Mouse (Mus musculus) neural tube, embryonic 15.5 days (tissue): ENCODE results near the gene Daam1. TPM values are rescaled to one million over a fixed set of nuclear protein-coding genes. Genes with fewer than 3 reads are reported as not detected.
A peak's percentile ranks its signal among the peaks of the same experiment; 100 is the strongest.

Experiments
- ATAC-seq: fragments of 200-750 bp; cut with Nextera tagmentation; 2 replicates; pipeline ENCODE4 v1.8.0; 2017; ENCODE audit warnings: mild to moderate bottlenecking, moderate TSS enrichment, moderate library complexity; ENCODE audit not compliant: low FRiP score
- H3K27ac ChIP-seq: fragments of 300-500 bp; sonication (generic); replicated peaks from 2 replicates; pipeline ENCODE4 v1.5.1; 2015; ENCODE audit warnings: mild to moderate bottlenecking, inconsistent platforms
- H3K27me3 ChIP-seq: fragments of 300-500 bp; sonication (generic); replicated peaks from 2 replicates; pipeline ENCODE4 v1.6.1; 2015; ENCODE audit warnings: inconsistent platforms
- H3K36me3 ChIP-seq: fragments of 300-500 bp; sonication (generic); 2 replicates; pipeline ENCODE4 v1.6.1; 2015; ENCODE audit warnings: inconsistent platforms
- H3K4me1 ChIP-seq: fragments of 300-500 bp; sonication (generic); 2 replicates; pipeline ENCODE4 v1.6.1; 2015; ENCODE audit warnings: inconsistent platforms
- H3K4me2 ChIP-seq: fragments of 300-500 bp; sonication (generic); 2 replicates; pipeline ENCODE4 v1.6.1; 2015; ENCODE audit warnings: inconsistent platforms, mild to moderate bottlenecking, moderate library complexity
- H3K4me3 ChIP-seq: fragments of 300-500 bp; sonication (generic); replicated peaks from 2 replicates; pipeline ENCODE4 v1.5.1; 2015; ENCODE audit warnings: mild to moderate bottlenecking, inconsistent platforms
- H3K9ac ChIP-seq: fragments of 300-500 bp; sonication (generic); replicated peaks from 2 replicates; pipeline ENCODE4 v1.6.1; 2015; ENCODE audit warnings: mild to moderate bottlenecking, inconsistent platforms
- H3K9me3 ChIP-seq: fragments of 300-500 bp; sonication (generic); replicated peaks from 2 replicates; pipeline ENCODE4 v1.6.1; 2016; ENCODE audit warnings: inconsistent platforms
- WGBS: fragments of 180-500 bp; shearing (Covaris S2); methylation state at CpG from one replicate; pipeline ENCODE4 v1.1.7; 2015; ENCODE audit warnings: mixed read lengths; 5-methylcytosine and 5-hydroxymethylcytosine counted together
- polyA plus RNA-seq: library from polyadenylated mRNA; unstranded; fragments of >200 nt; fragmentation: Nextera tagmentation; extraction: Ambion mirVana; gene quantifications from 2 replicates; pipeline ENCODE4 v1.2.1, GENCODE M21; 2015

Daam1 gene
- polyA plus RNA-seq, 1 experiment from 2014 or later = 24.1 TPM

DNA sequence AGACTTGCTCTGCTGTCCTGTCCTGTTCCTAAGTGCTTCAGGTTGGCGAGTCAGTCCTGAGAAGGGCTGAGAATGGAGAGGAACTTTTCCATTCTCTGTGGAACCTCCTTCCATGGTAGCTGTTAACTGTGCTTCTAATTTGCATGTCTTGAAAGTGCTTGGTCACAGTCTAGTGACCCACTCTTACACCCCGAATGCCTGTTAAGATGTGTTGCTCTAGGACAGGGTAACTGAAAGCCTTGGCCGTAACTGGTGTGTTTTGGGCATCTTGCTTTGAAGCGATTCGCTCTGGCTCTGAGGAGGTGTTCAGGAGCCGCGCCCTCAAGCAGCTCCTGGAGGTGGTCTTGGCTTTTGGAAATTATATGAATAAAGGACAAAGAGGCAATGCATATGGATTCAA is 146.5 kb downstream of the Daam1 start:
- Histone ChIP-seq H3K27me3 (no peaks in the 10 kb centered on the region), H3K4me2 (no peak overlapping the region), H3K27ac (no peak overlapping the region), H3K9me3 (no peaks in the 10 kb centered on the region), H3K9ac (no peak overlapping the region), H3K36me3 (peaks cover 67% of the 10 kb centered on the region), H3K4me1 (no peaks in the 10 kb centered on the region), H3K4me3 (no peak overlapping the region)
- ATAC-seq = no peak
- WGBS = 94% methylated on average over 7 of the region's 7 CpGs

DNA sequence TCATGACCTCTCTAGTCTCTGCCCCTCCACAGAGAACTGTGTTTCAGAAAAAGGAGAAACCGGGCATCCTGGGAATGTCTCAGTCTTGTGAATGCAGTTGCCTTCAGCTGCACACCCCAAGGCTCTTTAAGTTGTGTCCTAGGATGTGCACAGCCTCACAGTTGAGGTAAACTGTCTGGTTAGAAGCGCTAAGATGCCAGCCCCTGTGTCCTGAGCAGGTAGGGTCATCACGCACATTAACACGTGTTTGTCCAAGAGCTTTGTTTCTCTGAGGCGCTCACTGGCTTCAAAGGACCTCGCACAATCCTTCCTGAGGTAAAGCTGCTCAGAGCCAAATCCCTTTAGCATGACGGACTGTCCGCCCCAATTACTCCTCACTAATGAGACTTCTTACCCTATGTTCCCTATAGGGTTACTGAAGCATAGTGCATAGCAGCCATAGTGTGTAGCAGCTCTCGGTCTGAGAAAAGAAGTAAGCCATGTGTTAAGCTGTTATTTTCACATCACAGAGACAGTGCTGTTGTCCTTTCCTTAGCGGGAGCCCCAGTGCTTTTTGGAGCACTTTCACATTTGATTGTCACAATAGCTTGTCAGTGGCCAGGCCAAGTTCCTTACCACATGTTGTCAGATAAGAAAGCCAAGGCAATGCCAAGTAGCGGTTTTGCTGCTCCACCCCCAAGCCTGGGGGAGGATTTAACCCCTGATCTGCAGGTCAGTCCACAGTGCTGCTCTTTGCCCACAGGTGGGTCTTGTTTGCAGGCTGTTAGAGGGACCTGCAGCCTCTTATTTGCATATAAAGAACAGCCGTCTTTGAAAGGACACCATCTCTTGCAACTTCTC is 147.9 kb downstream of the Daam1 start:
- no peaks in the 10 kb centered on the region for H3K4me1 ChIP-seq
- H3K36me3 ChIP-seq = peaks cover 71% of the 10 kb centered on the region
- no peak overlapping the region for H3K4me3 ChIP-seq
- WGBS = 76% methylated on average over 12 of the region's 12 CpGs
- H3K9me3 ChIP-seq = no peaks in the 10 kb centered on the region
- ATAC-seq = no peak
- H3K9ac ChIP-seq = no peak overlapping the region
- H3K27ac ChIP-seq = no peak overlapping the region
- H3K27me3 ChIP-seq = no peaks in the 10 kb centered on the region
- no peak overlapping the region for H3K4me2 ChIP-seq

DNA sequence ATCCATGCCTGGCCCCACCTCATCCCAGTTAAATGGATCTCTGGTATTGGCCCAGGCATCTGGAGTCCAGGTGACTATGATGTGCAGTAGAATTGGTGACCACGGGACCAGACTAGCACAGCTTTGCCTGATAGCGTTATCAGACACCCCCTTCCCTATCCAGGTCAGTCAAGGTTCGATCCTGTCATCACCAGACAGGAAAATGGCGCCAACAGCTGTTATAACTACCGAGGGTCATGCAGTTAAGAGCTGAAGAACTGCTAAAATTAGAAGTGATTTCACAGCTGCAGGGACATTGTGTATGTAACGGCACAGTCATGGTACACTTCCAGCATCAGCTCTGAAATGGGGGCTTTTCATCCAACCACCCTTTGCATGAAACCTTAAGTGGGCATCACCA is 149.3 kb downstream of the Daam1 start:
- no peak overlapping the region for H3K4me3 ChIP-seq
- H3K4me1 ChIP-seq = no peaks in the 10 kb centered on the region
- H3K9ac ChIP-seq = no peak overlapping the region
- H3K27me3 ChIP-seq = no peaks in the 10 kb centered on the region
- no peak overlapping the region for H3K27ac ChIP-seq
- H3K9me3 ChIP-seq = no peaks in the 10 kb centered on the region
- WGBS = 80% methylated on average over 6 of the region's 6 CpGs
- peaks cover 74% of the 10 kb centered on the region for H3K36me3 ChIP-seq
- no peak for ATAC-seq
- H3K4me2 ChIP-seq = no peak overlapping the region

DNA sequence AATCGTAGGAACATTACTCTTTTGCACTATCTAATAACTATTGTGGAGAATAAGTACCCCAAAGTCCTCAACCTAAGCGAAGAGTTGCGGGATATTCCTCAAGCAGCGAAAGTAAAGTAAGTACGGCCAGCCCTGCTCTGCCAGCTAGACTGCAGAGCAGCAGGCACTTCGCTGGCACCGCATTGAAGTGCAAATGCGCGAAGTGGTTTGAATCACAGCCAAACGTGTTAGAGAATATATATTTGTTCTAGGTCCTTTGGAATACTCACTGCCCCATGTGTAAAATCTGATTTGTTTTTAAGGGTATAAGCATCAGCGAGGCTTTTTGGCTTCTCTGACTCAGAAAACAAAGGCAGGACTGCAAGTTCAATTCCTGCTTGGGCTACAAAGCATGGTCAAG is 149.9 kb downstream of the Daam1 start:
- no peak overlapping the region for H3K4me3 ChIP-seq
- 68% methylated on average over 11 of the region's 11 CpGs for WGBS
- H3K36me3 ChIP-seq = peaks cover 74% of the 10 kb centered on the region
- no peaks in the 10 kb centered on the region for H3K4me1 ChIP-seq
- no peaks in the 10 kb centered on the region for H3K9me3 ChIP-seq
- no peaks in the 10 kb centered on the region for H3K27me3 ChIP-seq
- ATAC-seq = no peak
- H3K9ac ChIP-seq = no peak overlapping the region
- H3K27ac ChIP-seq = no peak overlapping the region
- no peak overlapping the region for H3K4me2 ChIP-seq

DNA sequence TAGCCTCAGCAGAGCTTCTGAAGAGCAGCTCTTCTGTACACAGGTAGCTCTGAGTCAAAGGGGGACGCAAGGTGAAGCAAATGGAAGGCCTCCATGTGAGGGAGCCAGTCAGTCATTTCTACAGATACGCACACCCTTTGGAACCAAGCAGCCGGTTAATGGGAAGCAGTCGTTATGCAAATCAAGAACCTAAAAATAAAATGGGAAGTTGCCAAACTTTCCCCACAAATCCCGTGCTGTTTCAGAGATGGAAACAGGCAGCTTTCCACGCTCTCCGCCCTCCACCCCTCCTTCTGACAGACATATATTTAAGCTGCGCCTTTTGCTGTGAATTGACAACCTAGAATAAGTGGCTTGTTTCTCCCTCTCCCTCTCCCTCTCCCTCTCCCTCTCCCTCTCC is 150.4 kb downstream of the Daam1 start:
- H3K36me3 ChIP-seq = peaks cover 72% of the 10 kb centered on the region
- H3K9ac ChIP-seq = no peak overlapping the region
- no peaks in the 10 kb centered on the region for H3K27me3 ChIP-seq
- no peaks in the 10 kb centered on the region for H3K9me3 ChIP-seq
- no peaks in the 10 kb centered on the region for H3K4me1 ChIP-seq
- ATAC-seq = no peak
- WGBS = 60% methylated on average over 8 of the region's 8 CpGs
- no peak overlapping the region for H3K27ac ChIP-seq
- H3K4me3 ChIP-seq = no peak overlapping the region
- H3K4me2 ChIP-seq = no peak overlapping the region

DNA sequence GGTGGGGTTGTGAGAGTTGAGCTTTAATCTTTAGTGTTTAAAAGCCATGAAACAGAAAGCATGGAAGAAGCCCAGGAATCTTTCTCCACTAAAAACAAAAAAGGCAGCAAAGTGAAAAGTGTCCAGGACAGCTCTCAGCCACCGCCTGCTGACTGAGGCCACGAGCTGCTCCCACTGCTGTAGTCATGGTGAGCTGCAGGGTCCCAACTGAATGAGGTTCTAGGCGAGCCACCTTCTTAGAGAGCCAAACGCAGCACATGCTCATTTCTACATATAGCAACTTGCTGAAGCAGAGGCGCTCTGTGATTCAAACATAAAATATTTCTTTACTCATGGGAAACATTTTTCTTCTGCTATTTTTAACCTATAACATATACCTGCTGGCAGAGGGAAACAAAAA is 150.9 kb downstream of the Daam1 start:
- no peaks in the 10 kb centered on the region for H3K9me3 ChIP-seq
- H3K36me3 ChIP-seq = peaks cover 72% of the 10 kb centered on the region
- no peaks in the 10 kb centered on the region for H3K27me3 ChIP-seq
- no peaks in the 10 kb centered on the region for H3K4me1 ChIP-seq
- H3K4me2 ChIP-seq = no peak overlapping the region
- 0 out of 2 replicates have a peak overlapping the region, but pooled peaks have one; percentile 23 for H3K27ac ChIP-seq
- no peak overlapping the region for H3K4me3 ChIP-seq
- WGBS = 69% methylated on average over 5 of the region's 5 CpGs
- no peak for ATAC-seq
- H3K9ac ChIP-seq = no peak overlapping the region

DNA sequence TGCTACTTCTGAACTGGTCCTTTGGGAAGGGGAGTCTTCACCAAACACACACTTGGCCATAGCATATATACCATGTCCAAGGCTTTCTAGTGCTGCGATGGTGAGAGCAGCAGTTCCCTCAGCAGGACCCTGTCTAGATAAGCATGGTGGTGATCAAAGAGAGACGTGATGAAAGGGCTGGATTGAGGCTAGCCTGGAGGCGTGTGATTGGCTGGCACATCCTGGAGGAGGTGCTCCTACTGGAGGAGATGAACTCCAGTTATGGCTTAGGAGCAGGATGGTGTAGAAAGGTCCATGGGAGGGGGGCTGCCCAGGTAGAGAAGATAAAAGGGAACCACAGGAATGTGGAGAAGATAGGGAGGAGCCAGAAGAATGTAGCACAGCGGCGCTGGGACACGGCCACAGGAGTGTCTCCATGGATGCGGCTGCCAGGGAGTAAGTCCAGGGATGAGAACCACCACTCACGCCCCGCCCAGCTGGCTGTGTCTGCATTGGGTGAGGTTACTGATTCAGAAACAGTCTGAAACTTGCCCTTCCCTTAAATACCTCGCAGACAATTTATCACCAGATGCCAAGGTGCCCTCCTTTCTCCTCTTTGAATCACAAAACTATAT is 152.3 kb downstream of the Daam1 start:
- Histone ChIP-seq H3K27ac (no peak overlapping the region), H3K9me3 (no peaks in the 10 kb centered on the region), H3K27me3 (no peaks in the 10 kb centered on the region), H3K36me3 (peaks cover 65% of the 10 kb centered on the region), H3K4me1 (no peaks in the 10 kb centered on the region), H3K4me3 (no peak overlapping the region), H3K4me2 (no peak overlapping the region), H3K9ac (no peak overlapping the region)
- ATAC-seq = no peak
- 89% methylated on average over 10 of the region's 10 CpGs for WGBS

DNA sequence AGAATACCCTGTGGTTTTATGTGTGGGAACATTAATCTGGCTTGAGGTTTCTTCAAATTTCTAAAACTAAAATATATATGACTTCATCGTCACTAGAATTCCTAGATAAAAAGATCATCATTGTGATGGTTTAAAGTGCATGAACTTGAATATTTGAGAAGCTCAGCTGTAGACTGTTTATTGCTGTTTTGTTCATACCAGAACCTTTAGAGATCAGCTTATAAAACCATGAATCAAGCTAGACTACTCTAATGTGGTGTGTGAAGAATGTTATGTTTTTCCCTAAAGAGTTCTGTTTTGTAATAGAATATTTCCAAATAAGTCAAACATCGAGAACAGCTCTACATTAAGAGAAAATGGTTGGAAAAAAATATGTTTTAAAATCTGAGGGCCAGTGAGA is 156.3 kb downstream of the Daam1 start:
- Histone ChIP-seq H3K9ac (no peak overlapping the region), H3K9me3 (no peaks in the 10 kb centered on the region), H3K4me1 (no peaks in the 10 kb centered on the region), H3K36me3 (peaks cover 84% of the 10 kb centered on the region), H3K27ac (no peak overlapping the region), H3K4me2 (no peak overlapping the region), H3K4me3 (no peak overlapping the region), H3K27me3 (no peaks in the 10 kb centered on the region)
- no peak for ATAC-seq
- 84% methylated on average over 2 of the region's 2 CpGs for WGBS

DNA sequence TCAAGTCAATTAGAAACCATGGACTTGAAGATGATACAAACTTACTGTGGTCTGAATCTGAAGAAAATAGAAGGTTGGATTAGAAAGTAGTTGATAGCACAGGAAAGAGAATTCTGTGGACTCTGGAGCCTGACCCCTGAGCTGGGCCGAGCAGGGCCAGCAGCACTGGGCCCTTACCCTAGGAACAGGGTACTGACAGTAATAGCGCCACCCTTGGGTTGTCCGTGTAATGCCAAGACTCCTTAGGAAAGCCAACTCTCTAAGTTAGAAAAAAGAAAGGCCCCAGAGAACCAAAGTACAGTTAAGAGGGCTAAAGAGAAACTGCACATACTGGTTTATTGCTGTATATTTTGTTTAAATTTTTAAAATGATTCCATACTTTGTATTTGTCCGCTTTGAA is 157.0 kb downstream of the Daam1 start:
- Histone ChIP-seq H3K27ac (no peak overlapping the region), H3K4me3 (no peak overlapping the region), H3K9me3 (no peaks in the 10 kb centered on the region), H3K36me3 (peaks cover 84% of the 10 kb centered on the region), H3K9ac (no peak overlapping the region), H3K4me1 (no peaks in the 10 kb centered on the region), H3K4me2 (no peak overlapping the region), H3K27me3 (no peaks in the 10 kb centered on the region)
- no peak for ATAC-seq
- WGBS = 91% methylated on average over 4 of the region's 4 CpGs

DNA sequence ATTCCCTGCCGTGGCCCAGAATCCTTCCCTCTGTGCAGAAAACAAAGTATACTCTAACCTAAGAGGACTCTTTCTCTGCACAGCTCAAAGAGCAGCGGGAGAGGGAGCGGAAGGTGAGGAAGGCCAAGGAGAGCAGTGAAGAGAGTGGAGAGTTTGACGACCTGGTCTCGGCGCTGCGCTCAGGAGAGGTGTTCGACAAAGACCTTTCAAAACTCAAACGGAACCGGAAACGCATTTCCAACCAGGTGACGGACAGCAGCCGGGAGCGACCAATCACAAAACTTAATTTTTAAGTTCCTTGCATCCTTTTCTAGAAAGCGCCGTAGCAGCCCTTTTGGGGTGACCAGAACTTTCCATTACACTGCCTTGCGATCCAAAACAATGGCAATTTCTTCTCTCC is 158.7 kb downstream of the Daam1 start:
- Histone ChIP-seq H3K9ac (no peak overlapping the region), H3K27me3 (no peaks in the 10 kb centered on the region), H3K4me2 (no peak overlapping the region), H3K36me3 (peaks cover 76% of the 10 kb centered on the region), H3K9me3 (no peaks in the 10 kb centered on the region), H3K4me3 (no peak overlapping the region), H3K27ac (no peak overlapping the region), H3K4me1 (no peaks in the 10 kb centered on the region)
- 97% methylated on average over 17 of the region's 17 CpGs for WGBS
- ATAC-seq = no peak

DNA sequence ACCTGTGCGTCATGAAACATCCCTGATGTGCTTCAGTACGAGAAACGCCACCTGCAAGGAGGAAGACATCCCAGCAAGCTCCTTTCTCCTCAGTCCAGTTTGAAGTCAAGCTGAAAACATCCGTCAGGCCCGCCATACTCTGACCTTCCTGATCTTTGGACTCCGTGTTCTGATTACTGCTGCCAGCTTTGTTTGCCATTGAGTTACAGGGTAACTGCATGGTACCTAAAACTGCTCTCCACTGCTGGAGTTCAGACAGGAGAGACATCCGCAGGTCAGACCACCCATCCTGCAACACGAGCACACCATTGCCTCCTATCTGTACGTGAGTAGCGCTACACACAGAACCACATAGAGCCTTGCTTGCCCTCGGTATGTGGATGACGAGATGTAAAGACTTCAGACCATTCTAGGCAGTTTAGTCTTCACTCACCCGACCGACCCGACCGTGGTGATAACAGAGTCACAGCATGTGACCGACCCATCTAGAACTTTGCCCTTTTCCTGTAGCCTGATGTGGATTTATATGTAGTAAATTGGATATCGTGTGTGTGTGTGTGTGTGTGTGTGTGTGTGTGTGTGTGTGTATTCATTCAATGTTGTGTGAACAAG is 161.8 kb downstream of the Daam1 start:
- H3K27me3 ChIP-seq = no peaks in the 10 kb centered on the region
- H3K4me2 ChIP-seq = no peak overlapping the region
- no peak for ATAC-seq
- no peak overlapping the region for H3K9ac ChIP-seq
- no peak overlapping the region for H3K27ac ChIP-seq
- H3K4me3 ChIP-seq = no peak overlapping the region
- no peaks in the 10 kb centered on the region for H3K4me1 ChIP-seq
- WGBS = 95% methylated on average over 18 of the region's 18 CpGs
- peaks cover 55% of the 10 kb centered on the region for H3K36me3 ChIP-seq
- H3K9me3 ChIP-seq = no peaks in the 10 kb centered on the region

DNA sequence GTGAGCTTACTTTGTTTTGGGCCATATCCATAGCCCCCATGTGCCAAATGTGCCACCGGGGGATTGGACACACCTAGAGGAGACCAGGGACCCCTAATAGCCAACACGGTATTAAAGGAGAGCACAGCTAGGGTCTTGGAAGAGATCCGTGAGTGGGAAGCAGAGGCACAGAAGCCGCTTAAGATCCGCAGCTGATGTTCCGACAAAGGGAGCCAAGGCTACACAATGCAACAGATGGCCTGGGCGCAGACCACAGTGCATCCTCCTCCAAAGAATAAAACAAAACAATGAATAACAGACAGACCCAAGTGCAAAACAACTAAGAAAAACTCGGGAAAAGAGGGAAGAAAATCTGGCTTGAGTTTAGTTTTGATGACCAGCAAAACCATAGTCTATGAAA is 165.0 kb downstream of the Daam1 start:
- ATAC-seq = no peak
- 69% methylated on average over 8 of the region's 8 CpGs for WGBS

More for the DNA sequence above, 165.0 kb downstream of the Daam1 start:
- Histone ChIP-seq H3K27ac (no peak overlapping the region), H3K9ac (no peak overlapping the region), H3K27me3 (no peaks in the 10 kb centered on the region), H3K4me2 (no peak overlapping the region), H3K4me1 (no peaks in the 10 kb centered on the region), H3K9me3 (no peaks in the 10 kb centered on the region), H3K4me3 (no peak overlapping the region), H3K36me3 (peaks cover 26% of the 10 kb centered on the region)
